Mouse (Mus musculus): Measurements from ENCODE around the gene Hspe1. TPM values are rescaled to one million over a fixed set of nuclear protein-coding genes. Genes with fewer than 3 reads are reported as not detected.
A peak's percentile ranks its signal among the peaks of the same experiment; 100 is the strongest.

The Hspe1 gene
- total and polyA plus RNA-seq, 3 experiments, result 479 to 915 (median 667) TPM

- Histone ChIP-seq H3K79me2 (replicated peaks; ENCODE audit: control insufficient read depth, extremely low read depth, insufficient read depth, poor library complexity, severe bottlenecking) (peaks cover 80% of the 10 kb centered on the region), H3K4me2 (ENCODE audit: insufficient read depth, low read depth, poor library complexity, severe bottlenecking) (peak overlapping the region; percentile 99), H3K4me3 (replicated peaks in 1 of 3; ENCODE audit: low read depth in 2 of 3, low read length in 2 of 3, poor library complexity in 1 of 3) (peak overlapping the region; percentile 95 to 100 (median 100)), H3K9ac (ENCODE audit: insufficient read depth, low read depth) (peak overlapping the region; percentile 94), H3K36me3 (replicated peaks in 1 of 2; ENCODE audit: control insufficient read depth in 1 of 2, insufficient read depth in 1 of 2, low read length in 1 of 2) (peaks cover 36 to 58% of the 10 kb centered on the region in 2 experiments), H3K27ac (ENCODE audit: insufficient read depth, low read depth) (no peak overlapping the region), H3K27me3 (replicated peaks) (no peaks in the 10 kb centered on the region), H3K4me1 (ENCODE audit: control insufficient read depth in 1 of 2, insufficient read depth in 2 of 2) (peaks cover 4 to 45% of the 10 kb centered on the region in 2 experiments; a peak in 3 of 4 replicates), H3K9me3 (replicated peaks; ENCODE audit: low read length) (peaks cover 4% of the 10 kb centered on the region)
- in situ Hi-C loops (cut with MboI; ENCODE audit: low pct_ligation_motif_present, low pct_unique_long_range_greater_than_20kb, low sequenced_read_pairs) (no loop called here), dilution Hi-C loops (cut with MboI; ENCODE audit: extremely low pct_ligation_motif_present, extremely low pct_unique_long_range_greater_than_20kb, low sequenced_read_pairs) (no loop called here)
- DNase-seq (ENCODE audit: extremely low read depth), result no peak
- TF ChIP-seq CTCF (conservative IDR thresholded peaks at IDR 0.05 in 1 of 2, IDR thresholded peaks at IDR 0.05 in 1 of 2; ENCODE audit: low read depth in 2 of 2, low read length in 2 of 2) (peak in 1 of 2 experiments; percentile 56; a peak in 2 of 4 replicates), E2F4 (IDR thresholded peaks at IDR 0.05; ENCODE audit: insufficient replicate concordance, low read depth, low read length) (no peak), JUND (conservative IDR thresholded peaks at IDR 0.05; ENCODE audit: low read depth, low read length) (no peak), MYC (IDR thresholded peaks at IDR 0.05; ENCODE audit: low read depth, low read length) (peak; percentile 56), ELF1 (IDR thresholded peaks at IDR 0.05; ENCODE audit: low read depth, low read length) (no peak), SIN3A (IDR thresholded peaks at IDR 0.05; ENCODE audit: low read length) (no peak; the same call in none of the 2 replicates), USF1 (IDR thresholded peaks at IDR 0.05; ENCODE audit: low read depth, low read length) (no peak)
Observed at GRCm38 (mm10) chr1:55085781-55086366, 2.1 kb upstream of the Hspe1 start.

GRCm38 (mm10) chr1:55086868-55087400 is 998 bp upstream of the Hspe1 start:
- peaks cover 4% of the 10 kb centered on the region for H3K9me3 ChIP-seq (replicated peaks; ENCODE audit: low read length)
- in situ Hi-C loops (cut with MboI; ENCODE audit: low pct_ligation_motif_present, low pct_unique_long_range_greater_than_20kb, low sequenced_read_pairs) (no loop called here), dilution Hi-C loops (cut with MboI; ENCODE audit: extremely low pct_ligation_motif_present, extremely low pct_unique_long_range_greater_than_20kb, low sequenced_read_pairs) (no loop called here)
- H3K4me2 ChIP-seq (ENCODE audit: insufficient read depth, low read depth, poor library complexity, severe bottlenecking), result peak overlapping the region; percentile 88
- DNase-seq (ENCODE audit: extremely low read depth), result no peak
- peaks cover 36 to 56% of the 10 kb centered on the region in 2 experiments for H3K36me3 ChIP-seq (replicated peaks in 1 of 2; ENCODE audit: control insufficient read depth in 1 of 2, insufficient read depth in 1 of 2, low read length in 1 of 2)
- peak overlapping the region; percentile 94 for H3K9ac ChIP-seq (ENCODE audit: insufficient read depth, low read depth)
- H3K79me2 ChIP-seq (replicated peaks; ENCODE audit: control insufficient read depth, extremely low read depth, insufficient read depth, poor library complexity, severe bottlenecking), result peaks cover 74% of the 10 kb centered on the region
- no peaks in the 10 kb centered on the region for H3K27me3 ChIP-seq (replicated peaks)
- H3K4me1 ChIP-seq (ENCODE audit: control insufficient read depth in 1 of 2, insufficient read depth in 2 of 2), result peaks cover 4 to 49% of the 10 kb centered on the region in 2 experiments; a peak in 3 of 4 replicates
- peak overlapping the region; percentile 95 to 100 (median 100) for H3K4me3 ChIP-seq (replicated peaks in 1 of 3; ENCODE audit: low read depth in 2 of 3, low read length in 2 of 3, poor library complexity in 1 of 3)
- peak overlapping the region; percentile 92 for H3K27ac ChIP-seq (ENCODE audit: insufficient read depth, low read depth)
- TF ChIP-seq SIN3A (IDR thresholded peaks at IDR 0.05; ENCODE audit: low read length) (peak; percentile 56; the same call in 1 of the 2 replicates), ZMIZ1 (IDR thresholded peaks at IDR 0.05; ENCODE audit: low read depth, low read length) (0 out of 2 replicates have a peak, but pooled peaks have one; percentile 27), CHD1 (IDR thresholded peaks at IDR 0.05; ENCODE audit: low read depth, low read length) (0 out of 2 replicates have a peak, but pooled peaks have one; percentile 55), ZKSCAN1 (IDR thresholded peaks at IDR 0.05; ENCODE audit: borderline replicate concordance, low read depth, low read length) (no peak), ZNF384 (IDR thresholded peaks at IDR 0.05; ENCODE audit: low read depth, low read length) (no peak)
